Mouse (Mus musculus): ENCODE results near the gene S100a3.

S100a3 gene

DNA sequence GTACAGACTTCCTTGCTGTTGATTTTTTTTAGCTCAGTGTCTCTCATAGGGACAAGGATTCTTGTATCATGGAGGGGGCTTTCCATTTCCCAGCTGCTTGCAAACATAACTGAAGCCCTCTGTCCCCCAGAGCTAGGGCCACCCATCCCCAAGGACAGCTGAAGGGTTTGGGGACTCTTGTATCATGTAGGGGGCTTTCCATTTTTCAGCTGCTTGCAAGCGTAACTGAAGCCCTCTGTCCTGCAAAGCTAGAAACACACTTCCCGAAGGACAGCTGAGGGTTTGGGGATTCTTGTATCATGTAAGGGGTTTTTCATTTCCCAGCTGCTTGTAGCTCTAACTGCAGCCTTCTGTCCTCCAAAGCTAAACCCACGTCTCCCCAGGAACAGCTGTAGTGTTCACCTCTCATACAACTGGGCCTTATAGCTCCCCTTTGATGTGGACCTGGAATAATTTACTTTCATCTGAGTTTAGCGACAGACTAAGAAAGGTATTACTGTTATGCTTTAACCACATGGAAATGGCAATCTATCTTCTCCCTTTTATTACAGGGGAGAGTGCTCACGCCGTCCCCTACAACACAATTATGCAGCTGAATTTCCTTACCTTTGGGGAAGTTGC is at the start of gene S100a3:
TSS of gene S100a3 (plus strand) at position 571 of the 621 bp plus-strand sequence.
- in situ Hi-C loops (cut with MboI, MseI), result no loop called here

DNA sequence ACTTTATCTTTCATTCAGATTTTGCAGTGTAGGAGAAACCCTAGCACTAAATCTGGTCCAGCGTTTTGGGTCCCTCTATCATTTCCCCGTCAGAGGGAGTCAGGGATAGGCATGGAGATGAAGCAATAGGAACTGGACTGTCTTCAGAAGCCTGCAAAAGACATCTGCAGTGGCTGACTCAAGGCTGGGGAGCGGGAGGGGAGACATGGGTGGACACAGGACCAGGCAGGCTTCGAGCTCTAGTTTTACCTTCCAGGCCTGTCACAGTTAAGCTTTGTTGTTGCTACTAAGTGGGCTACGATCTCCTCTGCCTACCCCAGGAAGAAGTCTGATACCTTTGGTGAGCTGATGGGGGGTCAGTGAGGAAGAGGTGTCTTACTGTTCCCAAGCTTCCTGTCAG is 48.1 kb upstream of the S100a3 start:
- in situ Hi-C loops (cut with MboI, MseI), result no loop called here

DNA sequence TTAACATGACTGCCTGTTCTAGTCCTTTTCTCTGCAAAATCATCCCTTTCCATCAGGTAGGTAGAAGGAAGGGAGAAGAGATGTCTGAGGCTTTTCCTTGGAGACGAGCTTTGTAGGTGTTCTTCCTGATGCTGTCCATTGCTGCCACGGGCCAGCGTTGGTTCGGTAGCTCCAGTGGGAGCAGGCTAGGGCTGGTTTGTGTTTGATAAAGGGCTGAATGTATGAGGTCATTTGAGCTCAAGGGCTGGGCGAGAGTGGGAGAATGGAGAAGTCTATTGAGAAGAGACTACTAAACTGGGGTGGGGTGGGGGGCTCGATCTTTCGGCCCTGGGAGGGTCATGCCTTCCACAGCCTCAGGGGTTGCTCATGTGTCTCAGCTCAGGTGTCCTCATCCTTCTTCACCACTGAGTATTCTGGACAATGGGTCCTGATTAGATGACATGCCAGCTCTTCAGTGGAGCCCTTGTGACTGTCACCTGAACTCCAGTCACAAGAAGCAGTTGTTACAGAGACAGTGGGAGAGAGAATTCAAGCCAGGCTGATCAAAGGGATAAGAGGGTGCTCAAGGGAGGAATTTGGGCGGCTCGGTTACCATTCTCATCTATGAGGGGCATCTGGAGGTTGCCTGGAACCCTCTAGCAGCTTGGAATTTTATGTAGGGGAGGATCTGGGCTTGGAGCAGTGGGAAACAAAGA is 47.3 kb upstream of the S100a3 start:
- in situ Hi-C loops (cut with MboI, MseI), result no loop called here

GRCm38 (mm10) chr3:90513796-90514590 is 46.4 kb upstream of the S100a3 start, which contains the start of the genes S100a1 and S100a13:
S100a1 (minus strand) TSS chr3:90514392.
S100a13 (plus strand) TSS chr3:90514435.
- in situ Hi-C loops (cut with MboI, MseI), result no loop called here

DNA sequence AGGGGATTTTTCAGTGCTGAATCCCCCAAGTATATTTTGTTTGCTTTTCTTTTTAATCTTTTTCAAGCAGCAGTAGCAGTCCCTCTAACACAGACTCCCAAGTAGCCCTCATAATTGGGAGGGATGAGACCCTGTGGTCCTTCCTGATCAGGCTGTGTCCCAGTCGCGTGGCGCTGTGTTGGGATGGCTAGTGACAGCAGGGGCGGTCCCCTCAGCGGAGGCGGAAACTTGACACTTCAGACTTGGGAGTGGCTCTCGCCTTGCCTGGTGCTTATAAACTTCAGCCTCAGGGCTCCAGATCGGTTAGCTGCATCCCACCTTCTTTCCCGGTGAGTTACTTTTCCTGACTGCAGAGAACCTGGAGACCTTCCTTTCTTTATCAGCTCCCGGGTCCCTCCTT is 45.7 kb upstream of the S100a3 start:
- in situ Hi-C loops (cut with MboI, MseI), result loop anchor here (5.0 kb wide), 1 partner anchor 88 kb away; the partner anchor contains the start of genes Gm42674 and S100a4

- in situ Hi-C loops (cut with MboI, MseI), result loop anchor here (5.0 kb wide), 1 partner anchor 87 kb away; the partner anchor contains the start of genes Gm42674 and S100a4
Measured at GRCm38 (mm10) chr3:90515242-90515641, 45.1 kb upstream of the S100a3 start.

GRCm38 (mm10) chr3:90515789-90516188 is 44.6 kb upstream of the S100a3 start:
- in situ Hi-C loops (cut with MboI, MseI), result loop anchor here (5.0 kb wide), 1 partner anchor 87 kb away; the partner anchor contains the start of genes Gm42674 and S100a4

DNA sequence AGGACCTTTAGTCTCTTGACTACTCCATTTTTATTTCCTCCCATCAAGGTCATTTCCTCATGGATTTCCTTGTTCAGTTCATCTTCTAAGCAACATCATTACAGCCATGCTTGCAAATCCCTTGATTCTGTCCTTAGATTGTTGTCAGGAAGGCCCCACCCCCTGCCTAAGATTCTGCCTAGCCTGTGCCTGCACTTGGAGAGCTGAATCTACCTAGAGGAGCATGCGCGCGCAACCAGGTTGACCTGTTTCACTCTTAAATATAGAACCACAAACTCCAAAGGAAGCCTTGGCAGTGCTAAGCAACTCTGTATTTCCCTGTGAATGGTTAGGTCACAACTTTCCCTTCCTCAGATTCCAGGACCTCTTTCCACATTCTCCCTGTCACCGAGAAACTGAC is 42.7 kb upstream of the S100a3 start:
- in situ Hi-C loops (cut with MboI, MseI), result loop anchor here (5.0 kb wide), 1 partner anchor 85 kb away; the partner anchor contains the start of genes Gm42674 and S100a4

DNA sequence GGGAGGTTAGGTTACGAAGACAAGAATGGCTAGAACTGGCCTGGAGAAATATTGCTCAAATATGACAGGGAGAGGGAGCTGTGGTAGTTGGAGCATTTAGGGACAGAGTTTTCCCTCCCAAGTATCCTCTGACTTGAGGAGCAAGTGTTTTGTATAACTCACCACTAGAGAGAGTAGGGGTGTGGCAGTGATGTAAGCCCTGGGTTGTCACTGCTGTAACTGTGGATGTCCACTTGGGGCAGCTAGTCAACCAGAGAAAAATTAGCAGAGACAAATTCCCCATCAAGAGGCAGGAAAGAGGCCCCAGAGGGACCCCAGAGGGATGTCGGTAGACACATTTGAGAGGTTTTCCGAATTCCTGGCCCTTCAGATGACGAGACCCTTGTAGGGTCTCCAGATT is 35.0 kb upstream of the S100a3 start:
- in situ Hi-C loops (cut with MboI, MseI), result loop anchor here (5.0 kb wide), 1 partner anchor 47 kb away; no protein-coding TSS in a partner anchor

- in situ Hi-C loops (cut with MboI, MseI), result loop anchor here (5.0 kb wide), 1 partner anchor 46 kb away; no protein-coding TSS in a partner anchor
Measured at GRCm38 (mm10) chr3:90526076-90526475, 34.3 kb upstream of the S100a3 start.

DNA sequence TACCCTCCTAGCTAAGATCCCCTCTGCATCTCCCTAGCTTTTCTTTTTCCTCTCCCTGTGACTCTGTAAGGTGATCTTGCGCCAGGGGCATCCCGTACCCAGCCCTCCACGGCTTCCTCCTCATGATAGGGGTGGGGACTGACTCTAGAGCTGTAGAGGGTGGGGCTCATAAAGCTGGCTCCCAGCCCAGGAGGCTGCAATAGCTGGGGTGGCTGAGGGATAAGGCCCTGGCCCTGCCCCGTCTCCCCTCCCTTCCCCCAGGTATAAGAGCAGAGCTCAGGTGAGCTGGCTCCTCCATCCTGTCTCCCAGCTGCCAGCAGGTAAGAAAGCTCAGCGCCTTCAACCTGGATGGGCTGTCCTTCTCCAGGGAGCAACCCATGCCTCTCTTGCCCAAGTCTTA is 33.8 kb upstream of the S100a3 start, which contains the start of gene S100a14:
TSS of gene S100a14 (plus strand) at position 277 of the 400 bp plus-strand sequence.
- in situ Hi-C loops (cut with MboI, MseI), result loop anchor here (5.0 kb wide), 1 partner anchor 46 kb away; no protein-coding TSS in a partner anchor

- in situ Hi-C loops (cut with MboI, MseI), result loop anchor here (5.0 kb wide), 1 partner anchor 45 kb away; no protein-coding TSS in a partner anchor
Measured at GRCm38 (mm10) chr3:90527291-90527873, 33.0 kb upstream of the S100a3 start.

- in situ Hi-C loops (cut with MboI, MseI), result no loop called here
Measured at GRCm38 (mm10) chr3:90531713-90532112, 28.7 kb upstream of the S100a3 start.

DNA sequence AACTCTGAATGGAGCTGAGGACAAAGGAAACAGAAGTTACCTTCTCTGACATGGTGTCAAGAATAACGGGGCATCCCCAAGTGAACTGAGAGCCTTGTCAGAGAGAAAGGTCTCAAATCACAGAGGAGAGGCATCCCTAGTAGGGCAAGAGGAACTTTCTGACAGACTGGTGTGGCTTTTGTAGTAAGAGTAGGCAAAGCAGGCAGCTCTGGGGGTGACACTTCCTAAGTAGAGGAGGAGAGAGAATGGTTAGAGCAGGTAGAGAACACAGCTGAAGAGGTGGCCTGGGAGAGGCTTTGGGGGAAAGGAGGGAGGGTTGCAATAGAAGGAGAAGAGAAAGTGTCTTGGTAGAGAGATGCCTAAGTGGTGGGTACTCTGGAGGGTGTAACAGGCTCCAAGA is 24.9 kb upstream of the S100a3 start:
- in situ Hi-C loops (cut with MboI, MseI), result no loop called here

- in situ Hi-C loops (cut with MboI, MseI), result no loop called here
Measured at GRCm38 (mm10) chr3:90537141-90537904, 23.1 kb upstream of the S100a3 start, which contains the start of gene S100a16. S100a16 (plus strand) TSS chr3:90537254.

- in situ Hi-C loops (cut with MboI, MseI), result no loop called here
Measured at GRCm38 (mm10) chr3:90537905-90538296, 22.5 kb upstream of the S100a3 start.

GRCm38 (mm10) chr3:90540904-90541303 is 19.5 kb upstream of the S100a3 start:
- in situ Hi-C loops (cut with MboI, MseI), result no loop called here

DNA sequence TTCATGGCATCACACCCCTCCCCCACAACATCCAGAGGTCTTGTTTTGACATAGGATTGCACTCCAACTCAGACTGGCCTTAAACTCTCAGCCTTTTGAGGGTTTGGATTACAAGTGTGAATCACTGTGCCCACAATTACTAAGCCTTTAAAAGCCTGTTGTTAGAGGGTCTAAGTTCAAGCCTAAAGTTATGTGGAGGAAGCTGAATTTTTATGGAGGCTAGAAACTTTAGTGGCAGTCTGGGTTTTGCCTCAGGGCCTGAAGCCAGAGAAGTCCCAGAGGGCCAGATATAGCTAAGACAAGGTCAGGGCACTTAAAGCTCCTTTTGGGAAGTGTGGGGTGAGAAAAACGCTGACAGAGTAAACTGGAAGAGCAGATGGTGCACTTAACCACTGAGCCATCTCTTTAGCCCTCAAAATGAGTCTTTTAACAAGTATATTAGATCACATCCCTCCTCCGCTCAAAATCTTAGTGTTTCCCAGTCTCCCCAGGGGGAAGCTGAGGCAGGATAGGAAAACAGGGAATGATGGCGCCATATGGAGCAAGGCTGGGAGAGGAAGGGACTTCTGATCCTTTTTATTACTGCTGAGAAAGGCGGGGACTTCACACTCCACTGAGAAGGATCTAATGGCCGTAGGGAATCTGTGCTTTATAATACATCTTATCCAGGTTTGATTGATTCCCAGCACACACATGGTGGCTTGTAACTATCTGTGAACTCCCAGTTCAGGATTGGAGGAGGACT is 10.5 kb upstream of the S100a3 start:
- in situ Hi-C loops (cut with MboI, MseI), result no loop called here

DNA sequence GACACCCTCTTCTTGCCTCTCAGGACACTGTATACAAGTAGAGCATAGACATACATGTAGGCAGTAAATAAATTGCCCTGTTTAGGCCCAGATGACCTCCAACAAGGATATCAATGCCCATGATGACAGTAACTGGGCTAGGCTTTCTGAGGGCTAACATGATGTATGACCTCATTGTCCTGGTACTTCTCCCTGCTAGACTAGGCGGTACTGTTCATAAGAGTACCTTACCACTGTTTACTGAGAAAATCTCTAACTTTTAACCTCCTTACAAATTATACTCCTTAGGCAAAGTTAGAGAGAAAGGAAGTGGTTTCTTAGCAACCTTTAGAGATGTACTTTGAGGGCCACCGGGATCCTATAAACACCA is 10.0 kb upstream of the S100a3 start:
- in situ Hi-C loops (cut with MboI, MseI), result no loop called here

GRCm38 (mm10) chr3:90552231-90552630 is 8.1 kb upstream of the S100a3 start:
- in situ Hi-C loops (cut with MboI, MseI), result no loop called here
